Mouse (Mus musculus) bone marrow, adult 2 months (tissue): Measurements from ENCODE around the gene Mettl11b. TPM values are rescaled to one million over a fixed set of nuclear protein-coding genes. Genes with fewer than 3 reads are reported as not detected.

Source experiments
- H3K27ac ChIP-seq: fragments of 200-500 bp; 2 replicates; pipeline ENCODE4 v1.5.1; 2012; ENCODE audit warnings: low read depth, mild to moderate bottlenecking, control low read depth, inconsistent platforms, low read length; ENCODE audit not compliant: control insufficient read depth, poor library complexity, insufficient read depth
- H3K4me1 ChIP-seq: fragments of 200-500 bp; 2 replicates; pipeline ENCODE4 v1.6.1; 2011; ENCODE audit warnings: low read length; ENCODE audit not compliant: control insufficient read depth, insufficient read depth
- H3K4me3 ChIP-seq: fragments of 200-500 bp; replicated peaks from 2 replicates; pipeline ENCODE3; 2011; ENCODE audit warnings: mild to moderate bottlenecking, low read depth, low read length, control low read depth; ENCODE audit not compliant: control insufficient read depth
- CTCF ChIP-seq: fragments of 200-500 bp; IDR thresholded peaks from 2 replicates; pipeline ENCODE4 v1.5.1; 2011; ENCODE audit warnings: low read length, control low read depth; ENCODE audit not compliant: control insufficient read depth, insufficient read depth
- POLR2A ChIP-seq: fragments of 200-500 bp; IDR thresholded peaks from 2 replicates; pipeline ENCODE4 v1.6.1; 2011; ENCODE audit warnings: low read depth, mild to moderate bottlenecking, control low read depth, low read length, borderline replicate concordance; ENCODE audit not compliant: control insufficient read depth
- WGBS: fragments of 180-500 bp; shearing (Covaris S2); methylation state at CpG from one replicate; pipeline ENCODE4 v1.1.7; 2018; 5-methylcytosine and 5-hydroxymethylcytosine counted together
- polyA plus RNA-seq: library from polyadenylated mRNA; stranded (reverse); fragments of >200 nt; gene quantifications from 2 replicates; pipeline ENCODE4 v1.2.4, GENCODE M21; 2011; ENCODE audit warnings: low replicate concordance; ENCODE audit not compliant: missing spikeins, insufficient read depth, insufficient read length

The Mettl11b gene
- polyA plus RNA-seq, 1 experiment: not detected

DNA sequence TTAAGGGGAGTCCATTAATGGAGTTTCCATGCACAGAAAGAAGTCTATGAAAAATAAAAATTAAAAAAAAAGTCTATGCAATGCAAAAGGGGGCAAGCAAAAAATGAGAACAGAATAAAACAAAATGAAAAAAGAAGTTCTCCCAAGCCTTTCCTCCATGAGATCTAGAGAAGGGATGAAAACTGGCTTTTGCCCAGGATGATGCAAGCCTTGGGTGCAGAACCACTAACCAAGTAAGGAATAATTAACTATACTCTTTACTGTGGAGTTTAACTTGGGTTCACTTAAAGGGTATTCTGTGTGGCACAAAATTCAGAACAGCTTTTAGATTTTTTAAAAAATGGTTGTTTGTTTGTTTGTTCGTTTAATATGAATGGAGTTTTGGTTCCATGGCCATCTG lies 62.6 kb downstream of the Mettl11b start:
- WGBS: 73% methylated on average over 1 of the region's 1 CpGs

DNA sequence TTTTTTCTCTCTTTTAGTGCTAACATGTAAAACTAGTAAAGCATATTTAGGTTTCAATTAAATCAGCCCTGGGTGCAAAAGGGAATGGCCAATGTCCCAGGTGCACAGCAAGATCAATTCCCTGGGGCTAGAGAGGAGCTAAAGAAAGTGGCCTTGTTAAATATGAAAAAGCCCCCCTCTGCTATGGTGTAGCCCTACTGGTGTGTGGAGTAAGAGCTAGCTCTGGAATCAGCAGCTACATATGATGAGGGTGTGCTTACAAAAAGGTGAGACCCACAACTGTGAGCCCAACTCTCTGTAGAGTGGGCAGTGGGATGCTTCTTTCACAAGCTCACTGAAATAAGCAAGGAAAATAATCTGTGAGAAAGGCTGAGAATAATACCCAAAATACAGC lies 66.5 kb downstream of the Mettl11b start:
- TF ChIP-seq POLR2A: no peak
- no peak for TF ChIP-seq CTCF
- Histone ChIP-seq H3K27ac (no peak overlapping the region), H3K4me1 (no peaks in the 10 kb centered on the region), H3K4me3 (no peak overlapping the region)

More for the DNA sequence above, 62.6 kb downstream of the Mettl11b start:
- Histone ChIP-seq H3K27ac (no peak overlapping the region), H3K4me3 (no peak overlapping the region), H3K4me1 (no peaks in the 10 kb centered on the region)
- TF ChIP-seq POLR2A (no peak), CTCF (no peak)

DNA sequence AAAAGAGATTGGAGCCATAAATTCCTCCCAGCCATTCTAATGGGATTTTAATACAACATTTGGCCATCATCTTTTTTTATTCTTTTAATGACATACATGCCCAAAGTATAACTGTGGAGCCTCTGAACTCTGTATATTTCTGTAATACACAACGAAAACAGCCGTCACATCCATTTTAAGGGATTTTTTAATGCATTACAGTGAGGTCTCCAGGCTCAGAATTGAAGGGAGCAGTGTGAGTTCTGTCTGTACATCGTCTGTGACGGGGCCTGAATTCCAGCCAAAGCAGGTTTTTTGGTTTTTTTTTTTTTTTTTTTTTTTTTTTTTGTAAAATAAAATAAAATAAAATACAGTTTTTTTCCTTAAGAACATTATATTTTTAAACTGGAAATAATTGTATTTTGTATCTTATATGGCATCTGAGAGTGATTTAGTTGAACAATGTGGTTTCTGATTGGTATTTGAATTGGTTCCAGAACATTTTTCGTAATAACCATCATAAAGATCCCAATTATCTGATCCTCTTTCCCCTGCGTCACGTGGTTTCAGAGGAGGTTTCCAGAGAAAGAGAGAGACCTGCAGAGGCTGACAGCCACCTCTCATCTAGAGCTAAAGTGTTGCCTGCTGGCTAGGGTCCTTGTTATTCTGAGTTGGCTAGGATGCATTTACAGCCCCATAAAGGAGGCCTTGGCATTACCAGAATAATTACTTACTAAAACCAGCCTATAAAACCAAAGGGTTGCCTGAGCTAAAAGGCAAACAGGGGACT lies 67.1 kb downstream of the Mettl11b start:
- TF ChIP-seq POLR2A (no peak), CTCF (no peak)
- Histone ChIP-seq H3K27ac (no peak overlapping the region), H3K4me3 (no peak overlapping the region), H3K4me1 (no peaks in the 10 kb centered on the region)
- 65% methylated on average over 7 of the region's 7 CpGs for WGBS

DNA sequence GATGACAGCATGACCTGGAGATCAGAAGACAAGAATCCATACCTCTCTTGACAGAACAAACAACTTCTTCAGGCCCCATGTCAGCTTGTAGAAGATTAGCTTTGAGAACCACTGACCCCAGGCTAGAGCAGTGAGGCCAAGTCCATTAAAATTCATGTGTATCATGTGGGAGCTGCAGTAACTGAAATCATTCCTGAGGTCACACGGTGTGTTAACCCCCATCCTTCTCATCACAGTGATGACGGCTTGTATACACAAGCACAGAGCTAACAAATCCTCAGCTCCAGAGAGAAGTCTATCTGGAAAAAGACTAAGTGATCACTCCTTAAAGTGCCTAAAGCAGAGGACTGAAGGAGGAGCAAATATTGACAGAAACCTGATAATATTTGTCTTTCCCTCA lies 68.0 kb downstream of the Mettl11b start:
- 79% methylated on average over 2 of the region's 2 CpGs for WGBS
- TF ChIP-seq POLR2A (no peak), CTCF (no peak)
- H3K27ac ChIP-seq: no peak overlapping the region
- no peaks in the 10 kb centered on the region for H3K4me1 ChIP-seq
- no peak overlapping the region for H3K4me3 ChIP-seq

DNA sequence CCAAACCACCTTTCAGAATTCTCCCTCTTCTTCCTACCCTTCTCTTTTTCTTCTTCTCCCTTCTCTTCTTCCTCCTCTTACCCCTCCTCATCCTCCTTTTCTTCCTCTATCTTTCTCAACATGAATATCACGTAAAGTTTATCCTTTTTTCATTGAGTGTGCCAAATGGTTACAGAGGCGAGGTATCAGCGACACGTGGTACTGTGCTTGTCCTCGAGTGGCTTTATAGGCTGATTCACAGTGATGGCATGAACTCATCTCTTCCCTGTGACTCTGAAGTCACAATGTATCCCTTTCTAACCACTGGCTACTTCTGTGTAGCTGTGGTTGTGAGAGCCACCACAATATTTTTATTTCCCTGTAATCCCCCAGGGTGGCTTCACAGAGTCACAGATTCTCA lies 68.6 kb downstream of the Mettl11b start:
- no peaks in the 10 kb centered on the region for H3K4me1 ChIP-seq
- no peak overlapping the region for H3K4me3 ChIP-seq
- no peak overlapping the region for H3K27ac ChIP-seq
- TF ChIP-seq POLR2A: no peak
- no peak for TF ChIP-seq CTCF
- 84% methylated on average over 5 of the region's 5 CpGs for WGBS

Other genes with a start within 250 kb of the Mettl11b start
- 0.97 and 4.5 TPM in 2 replicates for gene Kifap3, start 54.4 kb upstream of the Mettl11b start, polyA plus RNA-seq
- 6.9 and 8.0 TPM in 2 replicates for gene Scyl3, start 203.9 kb upstream of the Mettl11b start, polyA plus RNA-seq